Mouse (Mus musculus): ENCODE data around the gene Irak4.

GRCm38 (mm10) chr15:94620909-94621308, 77.5 kb downstream of the Irak4 start:
- no peak for TF ChIP-seq CTCF (IDR thresholded peaks at IDR 0.05; ENCODE audit: low read depth)
- no peak for TF ChIP-seq EP300 (IDR thresholded peaks at IDR 0.05; ENCODE audit: low read depth)

Data from liver, embryonic 14.5 days (tissue).